Mouse (Mus musculus) cerebellum, adult 2 months (tissue): ENCODE measurements around the gene P2rx2.

Experiments used
- CTCF ChIP-seq: fragments of 200-500 bp; IDR thresholded peaks from 2 replicates; pipeline ENCODE4 v1.5.1; 2011; ENCODE audit warnings: low read depth, mild to moderate bottlenecking, control low read depth, low read length, moderate library complexity, borderline replicate concordance; ENCODE audit not compliant: insufficient read depth
- POLR2A ChIP-seq: fragments of 200-500 bp; IDR thresholded peaks from 2 replicates; pipeline ENCODE4 v1.6.1; 2011; ENCODE audit warnings: low read length, control low read depth, borderline replicate concordance; ENCODE audit not compliant: insufficient read depth

DNA sequence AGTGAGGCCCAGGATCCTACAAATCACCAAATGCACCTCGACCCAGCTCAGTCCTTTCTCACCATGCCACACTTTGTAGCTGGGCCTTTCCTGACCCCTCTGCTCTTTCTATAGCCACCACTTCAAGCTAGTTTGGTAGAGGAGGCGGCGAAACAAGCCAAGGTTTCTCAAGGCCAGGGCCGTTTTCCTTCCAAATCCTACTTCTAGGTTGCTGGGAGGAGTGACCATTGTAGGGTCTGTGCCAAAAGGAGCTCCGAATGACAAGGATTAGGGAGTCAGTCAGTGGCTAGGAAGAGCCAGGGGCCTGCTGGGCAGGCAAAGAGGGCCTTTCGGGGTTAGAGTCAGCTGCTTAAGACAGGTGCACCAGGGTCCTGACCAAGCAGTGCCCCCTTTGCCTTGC lies 41.5 kb upstream of the P2rx2 start:
- TF ChIP-seq CTCF: no peak
- TF ChIP-seq POLR2A: no peak
